Mouse (Mus musculus): ENCODE measurements at regions not wholly inside any gene's neighbourhood (a gene's known extent, or its start where the extent isn't known, plus 50 kb on each side); places are given as distances from the start of the nearest gene placed in this dataset.

DNA sequence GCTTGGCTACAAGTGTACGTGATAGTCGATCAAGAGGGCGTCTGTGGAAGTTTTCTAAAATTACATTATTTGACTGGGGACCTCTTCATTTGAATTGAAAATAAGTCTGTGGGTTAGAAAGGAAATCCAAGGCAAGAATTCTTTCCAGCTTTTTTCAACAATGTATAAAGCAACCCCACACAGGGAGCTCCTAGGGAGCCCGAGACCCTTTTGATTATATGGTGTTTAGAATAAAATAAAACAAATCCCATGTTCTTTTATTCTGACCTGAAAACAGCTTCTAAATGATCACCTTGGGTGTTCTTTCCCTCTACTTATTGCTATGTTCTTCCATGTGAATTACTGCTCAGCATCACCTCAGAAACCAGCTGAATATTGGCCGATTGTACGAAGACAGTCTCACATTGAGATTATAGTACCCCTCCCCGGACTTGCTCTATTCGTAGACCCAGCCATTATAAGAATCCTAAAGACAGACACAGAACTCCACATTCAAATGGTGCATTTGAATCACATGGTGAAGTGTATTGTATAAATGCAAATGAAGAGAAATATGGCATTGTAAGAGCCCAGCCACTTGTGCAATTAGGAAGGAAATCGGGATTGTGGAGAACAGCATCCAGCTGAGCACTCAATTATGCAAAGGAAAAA is 236.3 kb upstream of the Map3k7 start:
- DNase-seq = no peak

DNA sequence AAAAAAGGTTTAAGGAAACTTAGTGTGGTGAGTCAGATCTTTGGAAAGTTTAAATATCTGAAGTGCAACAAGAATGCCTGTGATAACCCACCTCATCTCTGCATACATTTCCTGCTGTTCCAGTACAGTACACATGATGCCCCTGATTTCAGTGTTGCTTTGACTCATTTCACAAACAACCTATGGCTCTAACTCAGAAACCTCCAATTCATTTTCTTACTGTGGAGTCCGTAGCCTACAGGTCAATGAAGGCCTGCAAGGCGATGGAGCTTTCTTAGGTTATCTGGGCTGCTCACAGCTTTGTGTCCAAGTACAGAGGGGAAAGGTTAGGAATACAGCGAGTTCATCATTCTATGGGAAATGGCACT is 235.8 kb upstream of the Map3k7 start:
- no peak for DNase-seq

DNA sequence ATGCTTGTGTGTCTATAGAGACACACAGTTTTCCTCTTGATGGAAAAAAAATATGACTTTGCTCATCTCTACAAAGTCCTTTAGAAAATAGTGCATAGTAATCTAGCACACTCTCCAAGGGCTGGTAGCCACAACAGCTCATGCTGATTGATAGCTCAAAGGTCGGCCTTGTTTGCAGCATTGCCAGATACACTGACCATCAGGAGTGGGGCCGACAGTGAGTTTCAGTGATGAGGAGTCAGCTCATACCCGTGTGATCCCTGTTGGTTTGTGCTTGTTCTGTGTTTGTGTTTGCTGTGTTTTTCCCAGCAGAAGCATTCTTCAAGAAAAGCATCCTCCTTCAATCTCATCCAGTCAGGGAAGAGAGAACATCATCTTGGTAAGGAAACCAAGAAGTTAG is 220.1 kb upstream of the Map3k7 start:
- DNase-seq = no peak

DNA sequence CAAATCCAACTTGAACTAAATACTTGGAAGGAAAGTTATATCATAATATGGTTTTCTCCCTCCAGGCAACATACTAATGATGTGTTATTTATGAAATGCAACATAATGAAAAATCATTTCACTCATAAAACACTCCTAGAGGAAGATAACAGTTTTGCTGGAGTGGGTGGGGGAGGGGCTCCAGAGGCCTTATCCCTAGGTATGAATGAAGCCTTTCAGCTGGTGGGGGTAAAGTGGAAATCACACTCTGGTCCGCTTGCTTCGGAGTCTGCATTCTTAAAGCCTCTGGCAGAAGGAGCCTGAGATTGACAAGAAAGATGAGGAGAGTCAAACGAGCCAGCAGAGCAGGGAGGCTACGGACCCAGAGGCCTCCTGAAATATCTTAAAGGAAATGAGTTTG is 219.5 kb upstream of the Map3k7 start:
- DNase-seq = no peak

GRCm38 (mm10) chr4:31753677-31754312 is 210.1 kb upstream of the Map3k7 start:
- no peak for DNase-seq

GRCm38 (mm10) chr4:31757126-31757525 is 206.8 kb upstream of the Map3k7 start:
- no peak for DNase-seq

DNA sequence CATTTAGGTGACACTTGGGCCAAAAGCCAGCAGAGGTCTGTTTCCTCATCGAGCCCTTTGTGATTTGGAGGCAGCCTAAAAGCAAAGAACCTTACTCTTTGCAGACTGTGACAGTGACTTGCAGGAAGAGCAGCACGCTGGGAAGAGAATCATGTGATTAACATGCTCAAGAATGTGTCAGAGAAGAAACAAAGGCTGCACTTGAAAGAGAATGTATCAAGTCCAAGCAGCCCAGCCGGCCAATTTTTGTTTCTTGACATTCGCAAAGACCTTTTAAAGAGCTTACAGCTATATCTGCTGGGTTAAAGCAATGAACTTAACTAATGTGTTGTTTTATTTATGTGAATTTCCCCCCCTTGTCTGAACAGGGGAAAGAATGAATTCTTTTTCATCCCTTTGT is 203.8 kb upstream of the Map3k7 start:
- no peak for DNase-seq

DNA sequence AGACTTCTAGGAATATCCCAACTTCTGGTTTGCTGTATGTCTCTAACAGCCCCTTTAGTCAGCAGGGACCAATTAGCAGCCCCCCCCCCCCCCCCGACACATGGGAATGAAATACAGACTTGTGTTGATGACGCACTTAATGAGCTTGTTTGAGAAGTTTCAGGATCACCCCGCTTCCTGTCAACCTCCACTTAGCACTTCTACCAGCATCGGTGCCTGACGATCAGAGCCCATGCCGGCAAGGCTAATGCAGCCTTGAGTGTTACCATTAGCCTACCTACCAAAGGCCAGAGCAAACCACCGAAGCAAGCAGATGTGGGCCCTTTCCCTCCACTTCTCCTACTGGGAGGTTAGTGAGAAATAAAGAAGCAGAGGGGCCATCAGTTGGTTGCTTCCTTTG is 201.7 kb upstream of the Map3k7 start:
- DNase-seq = no peak

GRCm38 (mm10) chr4:31768026-31768626 is 195.8 kb upstream of the Map3k7 start:
- no peak for DNase-seq

DNA sequence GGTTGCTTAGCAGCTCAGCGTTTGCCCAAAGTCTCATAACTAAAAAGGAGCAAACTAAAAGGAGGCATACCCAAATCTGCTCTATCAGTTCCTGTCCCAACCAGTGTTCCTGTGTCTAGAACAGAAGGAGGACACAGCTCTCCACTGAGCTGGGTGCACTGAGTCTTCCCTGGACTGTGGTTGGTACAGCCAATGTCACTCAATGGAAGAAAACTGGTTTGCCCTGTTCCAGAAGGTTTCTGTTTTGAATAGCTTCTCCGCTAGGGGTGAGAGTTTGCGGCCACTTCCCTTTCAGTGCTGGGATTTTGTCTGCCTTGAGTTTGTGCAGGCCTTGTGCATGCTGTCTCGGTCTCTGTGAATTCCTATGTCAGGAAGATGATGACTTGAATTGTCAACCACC is 194.6 kb upstream of the Map3k7 start:
- DNase-seq = no peak

GRCm38 (mm10) chr4:31786284-31786683 is 177.6 kb upstream of the Map3k7 start:
- DNase-seq = no peak

DNA sequence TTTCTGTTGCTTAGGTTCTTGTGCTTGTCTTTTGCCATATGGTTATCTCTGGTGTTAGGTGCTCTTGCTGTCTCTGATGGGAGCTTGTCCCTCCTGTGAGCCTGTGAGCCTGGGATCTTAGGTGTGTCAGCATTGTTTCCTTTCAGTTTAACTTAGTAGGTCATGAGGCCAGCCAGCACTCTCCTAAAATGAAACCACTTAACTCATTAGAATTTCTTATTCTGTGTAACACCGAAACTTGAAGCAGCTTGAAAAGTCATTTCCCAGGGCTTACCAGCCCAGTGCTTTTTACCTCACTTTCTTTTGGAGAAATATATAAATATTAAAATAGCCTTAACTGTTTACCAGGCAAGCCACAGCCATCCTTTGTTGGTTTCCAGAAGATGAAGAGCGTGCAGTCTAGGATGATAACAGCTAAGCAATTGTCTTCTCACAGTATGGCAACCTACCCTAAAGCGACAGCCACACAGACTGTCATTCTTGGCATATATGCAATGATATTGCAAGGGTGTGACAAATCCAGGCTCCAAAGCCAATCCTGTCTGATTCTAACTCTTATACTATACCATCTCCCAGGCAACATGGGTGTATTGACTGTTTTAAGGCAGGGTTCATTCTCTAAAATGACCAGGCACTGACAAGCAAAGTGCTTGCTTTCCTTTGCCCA is 146.2 kb upstream of the Map3k7 start:
- no peak for DNase-seq

GRCm38 (mm10) chr4:31819521-31820259 is 144.2 kb upstream of the Map3k7 start:
- peak; percentile 6 for DNase-seq

DNA sequence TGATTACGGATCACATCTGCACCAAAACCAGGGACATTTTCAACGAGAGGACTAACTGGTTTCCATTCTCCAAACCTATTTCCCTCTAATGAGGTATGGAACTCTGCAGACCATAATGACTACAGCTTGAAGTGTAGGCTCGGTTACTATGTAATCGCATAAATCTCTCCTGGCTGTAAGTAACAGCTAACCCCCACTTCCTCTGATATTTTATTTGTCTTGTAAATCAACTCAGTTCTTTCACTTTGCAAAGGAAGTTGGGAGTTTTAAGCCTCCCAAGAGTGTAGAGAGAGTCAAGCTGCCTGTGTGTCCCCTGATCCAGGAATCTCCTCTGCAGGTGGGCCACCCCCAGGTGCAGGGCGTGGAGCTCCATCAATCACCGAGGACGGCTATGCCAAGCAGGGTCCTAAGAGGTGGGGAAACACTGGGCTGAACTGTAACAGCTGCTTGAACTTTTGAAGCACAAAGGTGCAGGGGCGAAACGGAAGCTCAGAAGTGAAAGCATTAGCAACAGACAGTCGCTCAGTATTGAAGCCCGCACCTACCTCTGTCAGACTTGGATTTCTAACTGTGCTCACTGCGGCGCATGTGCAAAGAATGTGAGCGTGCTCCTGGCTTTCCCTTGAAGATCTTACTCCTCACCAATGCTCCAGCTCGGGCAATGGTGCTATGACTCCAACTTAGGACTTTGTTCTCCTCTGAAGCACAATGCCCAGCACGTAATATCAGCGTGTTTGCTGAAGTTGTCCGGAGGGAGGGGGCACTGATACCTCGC is 140.1 kb upstream of the Map3k7 start:
- no peak for DNase-seq

GRCm38 (mm10) chr4:31824518-31825437 is 139.1 kb upstream of the Map3k7 start:
- DNase-seq = no peak

DNA sequence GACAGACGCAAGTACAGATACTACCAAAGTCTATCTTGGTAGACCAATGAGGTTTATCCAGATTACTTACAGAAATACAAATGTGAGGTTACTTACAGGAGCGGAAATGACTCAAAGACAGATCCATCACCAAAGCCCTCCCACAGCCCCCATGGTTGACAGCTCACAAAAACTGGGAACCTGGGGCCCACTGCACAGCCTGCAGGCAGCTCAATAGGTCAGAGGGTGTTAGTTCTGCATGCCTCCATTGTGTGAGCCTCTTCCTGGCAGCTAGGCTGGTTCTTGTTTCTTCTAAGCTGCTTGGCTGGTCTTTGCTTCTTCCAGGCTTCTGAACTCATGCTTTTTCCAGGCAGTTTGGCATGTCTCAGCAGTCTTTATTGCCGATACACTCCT is 138.5 kb upstream of the Map3k7 start:
- no peak for DNase-seq

DNA sequence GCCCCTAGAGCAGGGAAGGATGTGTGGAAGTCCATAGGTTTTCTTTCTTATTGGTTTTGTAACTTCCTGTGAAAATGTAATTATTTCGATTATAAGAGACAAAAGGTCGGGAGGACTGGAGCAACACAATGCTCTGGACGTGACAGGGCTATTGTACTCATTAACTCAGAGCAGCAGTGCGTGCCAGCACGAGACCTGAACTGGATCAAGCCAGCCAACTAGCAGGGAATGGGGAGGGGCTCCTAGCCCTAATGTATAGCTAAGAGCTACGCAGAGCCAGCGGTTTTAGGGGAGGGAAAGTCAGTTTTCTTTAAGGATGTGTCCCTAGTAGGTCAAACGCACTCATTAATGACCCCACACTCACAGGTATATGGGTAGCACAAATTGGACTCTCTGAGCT is 137.2 kb upstream of the Map3k7 start:
- DNase-seq = no peak

GRCm38 (mm10) chr4:31827266-31827665 is 136.6 kb upstream of the Map3k7 start:
- DNase-seq = no peak

DNA sequence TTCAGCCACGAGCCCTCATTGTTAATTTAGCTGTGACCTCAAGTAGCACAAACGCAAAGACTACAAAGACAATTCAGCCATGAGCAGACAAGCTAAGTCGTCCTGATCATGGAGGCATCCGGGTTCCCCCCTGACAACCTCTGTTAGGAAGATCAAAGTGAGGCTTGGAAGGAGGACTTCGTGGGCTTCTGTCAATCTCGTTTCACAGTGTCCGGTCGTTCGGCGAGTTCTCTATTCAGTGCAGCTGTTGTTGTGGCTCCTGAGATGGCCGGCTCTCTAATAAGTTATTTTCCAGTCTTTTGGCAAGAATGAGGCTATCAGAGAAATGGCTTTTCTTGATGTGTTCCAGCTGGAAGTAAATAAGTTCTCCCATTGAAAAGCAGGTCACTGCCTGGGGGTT is 133.7 kb upstream of the Map3k7 start:
- DNase-seq = no peak

- no peak for DNase-seq
Observed at GRCm38 (mm10) chr4:31831469-31831868, 132.4 kb upstream of the Map3k7 start.

GRCm38 (mm10) chr4:31833828-31834227 is 130.1 kb upstream of the Map3k7 start:
- DNase-seq = no peak

DNA sequence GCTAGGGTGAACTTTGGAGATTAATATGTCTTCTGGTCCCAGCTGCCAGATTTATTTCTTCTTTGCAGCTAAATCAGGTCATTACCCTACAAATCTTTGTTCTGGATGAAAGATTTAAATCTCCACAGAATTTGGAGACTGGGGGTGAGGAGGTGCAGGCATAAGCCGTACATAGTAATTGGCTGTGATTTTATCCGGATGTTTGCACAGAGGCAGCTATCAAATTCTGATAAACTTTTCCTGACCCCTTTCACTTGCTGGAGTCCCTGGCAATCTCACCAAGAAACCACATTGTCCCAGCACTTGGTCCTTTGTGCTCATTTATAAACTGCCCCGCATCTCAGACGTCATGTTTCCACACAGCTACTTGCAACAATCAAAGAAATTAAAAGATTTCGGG is 128.8 kb upstream of the Map3k7 start:
- no peak for DNase-seq
